Mouse (Mus musculus) MEL (cell line): ENCODE data around the gene Tmed10. TPM values are rescaled to one million over a fixed set of nuclear protein-coding genes. Genes with fewer than 3 reads are reported as not detected.

Source experiments
- DNase-seq: peaks from one replicate; pipeline ENCODE4 v3.0.0; 2011; ENCODE audit warnings: low read depth, low spot score
- H3K27ac ChIP-seq: 2 replicates; pipeline ENCODE4 v1.5.1; 2012; ENCODE audit warnings: low read depth, mild to moderate bottlenecking, control low read depth, low read length, moderate library complexity; ENCODE audit not compliant: control insufficient read depth
- H3K27me3 ChIP-seq, 2 experiments: fragments of 150-350 bp in 1 of 2; sonication (generic) in 1 of 2; 2 replicates each; pipeline ENCODE4 v1.6.1; 2012; ENCODE audit warnings: low read length in 2 of 2, mild to moderate bottlenecking in 2 of 2, improper control_type of control experiment in 1 of 2, moderate library complexity in 1 of 2; ENCODE audit not compliant: insufficient read depth in 2 of 2, control insufficient read depth in 1 of 2
- H3K36me3 ChIP-seq, 2 experiments: 2 replicates each; pipeline ENCODE4 v1.6.1; 2012 to 2014; ENCODE audit warnings: low read length in 2 of 2, improper control_type of control experiment in 1 of 2, inconsistent platforms in 1 of 2, mild to moderate bottlenecking in 1 of 2; ENCODE audit not compliant: insufficient read depth in 2 of 2, control insufficient read depth in 1 of 2
- H3K4me1 ChIP-seq, 2 experiments: fragments of 150-350 bp in 1 of 2; sonication (generic) in 1 of 2; 2 replicates each; pipeline ENCODE4 v1.6.1; 2012; ENCODE audit warnings: low read length in 2 of 2, improper control_type of control experiment in 1 of 2, mild to moderate bottlenecking in 1 of 2; ENCODE audit not compliant: insufficient read depth in 2 of 2, control insufficient read depth in 1 of 2
- H3K4me3 ChIP-seq, 2 experiments: fragments of 150-350 bp in 1 of 2; sonication (generic) in 1 of 2; 2 replicates each; pipeline ENCODE4 v1.5.1; 2012; ENCODE audit warnings: low read depth in 2 of 2, low read length in 2 of 2, mild to moderate bottlenecking in 2 of 2, moderate library complexity in 2 of 2, control low read depth in 1 of 2, improper control_type of control experiment in 1 of 2; ENCODE audit not compliant: control insufficient read depth in 1 of 2, insufficient read depth in 1 of 2
- H3K79me2 ChIP-seq: 2 replicates; pipeline ENCODE4 v1.6.1; 2012; ENCODE audit warnings: mild to moderate bottlenecking, low read length, moderate library complexity; ENCODE audit not compliant: control insufficient read depth, poor library complexity, insufficient read depth
- H3K9ac ChIP-seq: 2 replicates; pipeline ENCODE4 v1.6.1; 2012; ENCODE audit warnings: low read depth, mild to moderate bottlenecking, control low read depth, low read length, moderate library complexity; ENCODE audit not compliant: control insufficient read depth, poor library complexity, severe bottlenecking
- H3K9me3 ChIP-seq: fragments of 150-350 bp; sonication (generic); replicated peaks from 2 replicates; pipeline ENCODE4 v1.6.1; 2012; ENCODE audit warnings: mild to moderate bottlenecking, low read length, improper control_type of control experiment, moderate library complexity; ENCODE audit not compliant: insufficient read depth
- CHD1 ChIP-seq: IDR thresholded peaks from 2 replicates; pipeline ENCODE4 v1.6.1; 2012; ENCODE audit warnings: low read depth, mild to moderate bottlenecking, inconsistent platforms, low read length, improper control_type of control experiment
- ELF1 ChIP-seq: IDR thresholded peaks from 2 replicates; pipeline ENCODE4 v1.6.1; 2014; ENCODE audit warnings: low read depth, mild to moderate bottlenecking, inconsistent platforms, low read length, improper control_type of control experiment, moderate library complexity
- GATA1 ChIP-seq: IDR thresholded peaks from 2 replicates; pipeline ENCODE4 v1.6.1; 2011; ENCODE audit warnings: low read depth, low read length, improper control_type of control experiment
- MAFK ChIP-seq: IDR thresholded peaks from 2 replicates; pipeline ENCODE4 v1.6.1; 2011; ENCODE audit warnings: low read depth, mild to moderate bottlenecking, low read length, improper control_type of control experiment, borderline replicate concordance
- MAX ChIP-seq: IDR thresholded peaks from 2 replicates; pipeline ENCODE4 v1.6.1; 2011; ENCODE audit warnings: low read length, improper control_type of control experiment
- MAZ ChIP-seq: IDR thresholded peaks from 2 replicates; pipeline ENCODE4 v1.6.1; 2012; ENCODE audit warnings: low read depth, mild to moderate bottlenecking, inconsistent platforms, low read length, improper control_type of control experiment
- MEF2A ChIP-seq: IDR thresholded peaks from 2 replicates; pipeline ENCODE4 v1.6.1; 2014; ENCODE audit warnings: low read depth, mild to moderate bottlenecking, inconsistent platforms, low read length, improper control_type of control experiment; ENCODE audit not compliant: poor library complexity, insufficient replicate concordance, severe bottlenecking; ENCODE audit errors: extremely low read depth
- POLR2A ChIP-seq, 2 experiments: IDR thresholded peaks; 2 replicates each; pipeline ENCODE4 v1.6.1; 2011 to 2012; ENCODE audit warnings: low read length in 2 of 2, mild to moderate bottlenecking in 2 of 2, control low read depth in 1 of 2, improper control_type of control experiment in 1 of 2, low read depth in 1 of 2, moderate library complexity in 1 of 2; ENCODE audit not compliant: control insufficient read depth in 1 of 2, insufficient read depth in 1 of 2, poor library complexity in 1 of 2
- POLR2AphosphoS2 ChIP-seq: IDR thresholded peaks from 2 replicates; pipeline ENCODE4 v1.6.1; 2011; ENCODE audit warnings: low read length, improper control_type of control experiment
- RCOR1 ChIP-seq: IDR thresholded peaks from 2 replicates; pipeline ENCODE4 v1.6.1; 2012; ENCODE audit warnings: low read depth, mild to moderate bottlenecking, inconsistent platforms, low read length, improper control_type of control experiment
- TAL1 ChIP-seq: IDR thresholded peaks from 2 replicates; pipeline ENCODE4 v1.6.1; 2012; ENCODE audit warnings: mild to moderate bottlenecking, inconsistent platforms, low read length, moderate library complexity, mixed read lengths
- TCF12 ChIP-seq: IDR thresholded peaks from 2 replicates; pipeline ENCODE4 v1.6.1; 2014; ENCODE audit warnings: low read depth, mild to moderate bottlenecking, inconsistent platforms, low read length, improper control_type of control experiment, moderate library complexity
- UBTF ChIP-seq: IDR thresholded peaks from 2 replicates; pipeline ENCODE4 v1.6.1; 2012; ENCODE audit warnings: low read depth, mild to moderate bottlenecking, inconsistent platforms, low read length, improper control_type of control experiment, moderate library complexity, borderline replicate concordance; ENCODE audit not compliant: insufficient read depth
- ZMIZ1 ChIP-seq: IDR thresholded peaks from 2 replicates; pipeline ENCODE4 v1.6.1; 2012; ENCODE audit warnings: low read depth, mild to moderate bottlenecking, inconsistent platforms, low read length, improper control_type of control experiment, moderate library complexity
- polyA plus RNA-seq, 2 experiments: library from polyadenylated mRNA; stranded (reverse) in 1 of 2; unstranded in 1 of 2; fragments of >175 nt in 1 of 2; fragments of >200 nt in 1 of 2; gene quantifications; 2 replicates each; pipeline versions ENCODE4 v1.2.1 to v1.2.4; 2012; ENCODE audit warnings: low replicate concordance in 2 of 2, low read depth in 1 of 2; ENCODE audit not compliant: insufficient read length in 2 of 2, insufficient read depth in 1 of 2, missing spikeins in 1 of 2
- total RNA-seq: library from RNA; depleted of rRNA; stranded (reverse); fragments of 300-350 nt; gene quantifications from 2 replicates; pipeline ENCODE4 v1.2.3, GENCODE M21; 2012

The Tmed10 gene
- total and polyA plus RNA-seq, 3 experiments = 45.7 to 229 (median 60.2) TPM

GRCm38 (mm10) chr12:85385995-85386375 lies 11.3 kb upstream of the Tmed10 start:
- no peak for DNase-seq
- peaks cover 6 to 27% of the 10 kb centered on the region in 2 experiments for H3K4me1 ChIP-seq
- H3K9me3 ChIP-seq = no peaks in the 10 kb centered on the region
- peaks cover 0 to 19% of the 10 kb centered on the region in 2 experiments; a peak in 2 of 4 replicates for H3K36me3 ChIP-seq
- H3K79me2 ChIP-seq = no peaks in the 10 kb centered on the region
- peak overlapping the region; percentile 34 to 51 for H3K4me3 ChIP-seq
- H3K9ac ChIP-seq = peak overlapping the region; percentile 8; the same call in 1 of the 2 replicates
- H3K27ac ChIP-seq = no peak overlapping the region
- no peaks in the 10 kb centered on the region for H3K27me3 ChIP-seq
- TF ChIP-seq GATA1 (no peak), TAL1 (no peak), UBTF (no peak), MAFK (no peak), POLR2A (IDR thresholded peaks at IDR 0.05; ENCODE audit: control insufficient read depth in 1 of 2, insufficient read depth in 1 of 2, low read depth in 1 of 2, low read length in 2 of 2, poor library complexity in 1 of 2) (no peak), MEF2A (no peak), POLR2AphosphoS2 (no peak), ELF1 (no peak)
- TF ChIP-seq, all 39 proteins: peak for 0

GRCm38 (mm10) chr12:85385329-85385994 lies 10.8 kb upstream of the Tmed10 start:
- no peaks in the 10 kb centered on the region for H3K27me3 ChIP-seq
- H3K79me2 ChIP-seq = no peaks in the 10 kb centered on the region
- peak overlapping the region; percentile 34 to 51 for H3K4me3 ChIP-seq
- H3K4me1 ChIP-seq = peaks cover 8 to 27% of the 10 kb centered on the region in 2 experiments
- peaks cover 0 to 22% of the 10 kb centered on the region in 2 experiments; a peak in 2 of 4 replicates for H3K36me3 ChIP-seq
- no peak overlapping the region for H3K27ac ChIP-seq
- TF ChIP-seq MAZ (no peak), CHD1 (no peak), MAX (no peak), TCF12 (no peak), ZMIZ1 (no peak), RCOR1 (no peak)
- H3K9ac ChIP-seq = peak overlapping the region; percentile 8; the same call in 1 of the 2 replicates
- peak; percentile 60 for DNase-seq
- H3K9me3 ChIP-seq = no peaks in the 10 kb centered on the region
